Mouse (Mus musculus): ENCODE results near the gene Prrt1. TPM values are rescaled to one million over a fixed set of nuclear protein-coding genes. Genes with fewer than 3 reads are reported as not detected.

The Prrt1 gene
- polyA plus RNA-seq (2012; rRNA removed): 66.0 and 82.7 TPM in 2 replicates

DNA sequence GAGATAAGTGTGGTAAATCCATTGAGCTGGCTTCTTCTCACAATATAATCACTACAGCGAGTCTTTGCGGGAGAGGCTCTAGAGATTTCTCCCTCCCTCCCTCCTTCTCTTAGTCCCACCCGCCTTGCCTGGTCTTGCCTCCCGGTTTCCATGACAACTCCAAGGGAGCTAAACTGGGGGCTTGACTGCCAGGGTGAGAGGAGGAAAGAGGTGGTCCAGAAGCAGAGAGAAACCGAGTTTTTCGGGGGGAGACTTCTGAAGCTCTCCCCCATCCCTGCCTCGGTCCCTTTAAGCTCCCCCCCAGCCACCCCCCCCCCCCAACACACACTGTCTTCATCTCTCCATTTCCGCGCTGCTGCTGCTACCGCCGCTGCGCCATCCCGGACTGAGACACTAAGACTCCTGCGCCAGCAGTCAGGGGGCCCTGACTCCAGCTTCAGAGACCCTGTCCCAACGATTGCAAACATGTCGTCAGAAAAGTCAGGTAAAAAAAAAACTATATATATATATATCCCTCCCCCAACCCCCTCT is at the start of gene Prrt1:
Prrt1 (plus strand) TSS at position 313 of the 531 bp plus-strand sequence.

DNA sequence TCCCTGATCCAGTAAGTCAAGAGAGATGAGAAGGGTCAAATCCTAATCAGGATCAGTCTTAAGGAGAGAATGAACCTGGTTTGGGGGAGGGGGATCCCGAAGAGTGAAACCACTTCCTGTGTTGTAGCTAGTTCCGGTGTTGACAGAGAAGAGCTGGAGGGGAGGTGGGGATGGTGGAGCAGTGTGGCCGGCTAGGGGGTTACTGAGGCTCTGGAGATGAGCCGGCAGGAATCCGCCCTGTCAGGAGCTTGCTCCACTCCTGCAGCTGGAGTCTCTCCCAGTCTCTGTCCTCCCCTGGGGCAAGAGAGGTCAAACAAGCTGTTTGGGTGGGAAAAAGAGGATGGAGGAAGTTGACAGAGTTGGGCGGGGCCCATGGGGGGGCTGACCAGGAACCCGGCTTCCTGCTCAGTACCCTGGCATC is 39.6 kb upstream of the Prrt1 start, which contains the start of gene Gpsm3:
Gpsm3 (plus strand) TSS at position 126 of the 421 bp plus-strand sequence.

DNA sequence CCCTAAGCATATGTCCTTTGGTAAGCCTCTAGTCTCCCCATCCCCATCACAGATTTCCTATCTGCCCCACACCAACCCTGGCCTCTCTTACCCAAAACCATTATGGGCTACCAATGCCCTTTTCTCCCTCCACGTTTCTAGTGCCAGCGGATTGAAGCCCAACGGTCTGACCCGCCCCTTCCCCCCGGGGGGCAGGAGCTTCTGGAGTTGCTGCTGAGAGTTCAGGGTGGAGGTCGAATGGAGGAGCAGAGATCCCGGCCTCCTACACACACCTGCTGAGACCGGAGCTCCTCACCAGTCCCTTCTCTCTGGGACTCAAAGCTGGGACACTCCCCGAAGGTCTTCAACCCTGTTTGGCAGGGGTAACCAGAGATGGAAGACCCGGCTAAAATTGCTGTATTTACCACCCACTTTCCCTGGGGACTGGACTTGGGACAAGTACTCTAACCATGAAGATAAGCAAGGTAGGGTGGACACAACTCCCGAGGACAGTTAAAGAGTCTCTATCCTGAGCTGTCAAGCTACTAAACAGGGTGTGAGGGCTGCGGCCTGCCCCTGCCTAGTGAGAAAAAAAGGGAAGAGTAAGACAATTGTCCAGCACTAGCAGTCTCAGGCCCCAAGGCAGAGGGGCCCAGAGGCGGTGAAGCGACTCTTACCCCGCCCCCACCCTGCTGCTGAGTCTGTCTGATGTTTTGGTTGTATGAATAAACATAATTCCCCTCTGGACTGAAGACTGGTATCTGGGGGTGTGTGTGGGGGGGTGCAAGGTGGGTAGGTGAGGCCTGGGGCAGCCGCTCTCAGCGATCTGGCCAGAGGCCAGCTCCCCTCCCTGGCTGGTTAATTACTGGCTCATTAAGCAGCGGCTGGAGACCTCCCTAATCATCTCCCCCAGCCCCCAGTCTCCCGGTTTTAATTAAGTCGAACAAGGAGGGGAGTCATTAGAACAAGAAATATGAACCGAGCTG is 38.0 kb upstream of the Prrt1 start, which contains the start of gene Pbx2:
Pbx2 (plus strand) TSS at position 238 of the 965 bp plus-strand sequence.

DNA sequence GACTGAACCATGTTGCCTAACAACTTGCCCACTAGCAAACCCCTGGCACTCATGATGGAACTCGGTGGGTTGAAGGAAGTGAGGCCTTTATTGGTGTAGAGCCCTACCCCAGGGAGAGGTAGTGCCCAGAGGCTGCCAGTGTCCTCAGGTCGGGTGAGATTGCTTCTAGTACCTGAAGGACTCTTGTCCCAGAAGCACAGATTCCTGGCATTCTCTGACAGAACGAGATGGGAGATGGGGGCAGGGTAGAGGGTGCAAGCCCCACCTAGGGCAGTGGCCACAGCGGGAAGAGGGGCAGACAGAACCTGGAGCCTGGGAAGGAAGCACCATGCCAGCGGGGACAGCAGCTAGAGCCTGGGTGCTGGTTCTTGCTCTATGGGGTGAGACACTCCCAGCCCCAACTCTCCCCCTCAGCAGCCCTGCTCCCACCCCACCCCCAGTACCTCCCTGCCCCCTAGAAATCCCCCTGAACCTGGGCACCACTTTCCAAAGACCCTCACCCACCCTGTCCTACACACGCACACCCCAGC is 31.7 kb upstream of the Prrt1 start, which contains the start of gene Ager:
Ager (plus strand) TSS at position 297 of the 530 bp plus-strand sequence.

DNA sequence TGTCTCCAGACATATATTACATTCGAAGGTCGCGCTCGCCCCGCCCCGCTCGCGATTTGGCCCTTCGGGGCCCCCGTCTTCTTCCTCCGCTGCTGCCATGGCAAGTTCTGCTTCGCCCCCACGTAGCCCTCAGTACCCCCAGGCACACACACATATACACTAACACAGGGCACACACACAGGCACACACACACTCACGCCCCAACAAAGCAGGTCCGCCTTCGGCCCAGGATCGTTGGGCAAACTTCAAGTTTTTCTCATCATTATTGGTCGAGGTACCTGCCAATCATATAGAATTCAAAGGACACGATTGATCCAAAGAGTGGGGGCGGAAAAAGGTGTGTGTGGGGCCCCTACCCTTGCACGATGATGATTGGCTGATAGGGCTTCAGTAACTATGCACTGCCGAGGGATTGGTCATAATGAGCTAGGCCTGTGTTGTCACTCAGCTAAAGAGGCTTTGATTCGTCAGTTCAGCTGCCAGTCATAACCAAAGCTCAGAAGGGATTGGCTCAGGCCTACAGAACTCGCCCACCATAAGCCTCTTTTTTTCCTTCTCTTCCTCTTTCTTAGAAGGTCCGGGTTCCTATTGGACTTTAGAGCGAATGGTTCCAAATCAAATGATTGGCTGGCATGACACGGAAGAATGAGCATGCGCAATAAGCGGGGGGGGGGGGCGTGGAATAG is 25.8 kb upstream of the Prrt1 start, which contains the start of gene Rnf5:
Rnf5 (minus strand) TSS at position 316 of the 686 bp plus-strand sequence.

DNA sequence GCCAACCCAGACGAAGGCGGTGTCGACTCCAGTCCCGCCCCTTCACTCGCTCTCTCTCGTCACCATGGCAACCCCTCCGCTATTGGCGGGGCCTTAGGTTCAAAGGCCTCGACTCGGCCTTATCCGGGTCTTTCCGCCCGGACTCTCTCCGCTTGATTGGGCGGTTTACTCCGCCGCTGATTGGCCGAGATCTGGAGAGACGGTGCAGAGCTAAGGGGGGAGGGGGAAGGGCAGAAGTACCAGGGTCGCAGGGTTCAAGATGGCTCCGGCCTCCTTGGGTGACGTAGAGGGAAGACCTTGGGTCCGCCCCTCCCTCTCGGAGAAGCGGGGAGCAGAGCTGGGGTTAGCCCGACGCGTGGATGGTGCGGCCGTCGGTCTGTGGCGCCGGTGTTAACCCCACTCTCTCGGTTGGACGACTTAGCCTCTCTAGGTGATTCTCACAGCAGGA is 25.2 kb upstream of the Prrt1 start, which contains the start of gene Agpat1:
Agpat1 (plus strand) TSS at position 202 of the 448 bp plus-strand sequence.

DNA sequence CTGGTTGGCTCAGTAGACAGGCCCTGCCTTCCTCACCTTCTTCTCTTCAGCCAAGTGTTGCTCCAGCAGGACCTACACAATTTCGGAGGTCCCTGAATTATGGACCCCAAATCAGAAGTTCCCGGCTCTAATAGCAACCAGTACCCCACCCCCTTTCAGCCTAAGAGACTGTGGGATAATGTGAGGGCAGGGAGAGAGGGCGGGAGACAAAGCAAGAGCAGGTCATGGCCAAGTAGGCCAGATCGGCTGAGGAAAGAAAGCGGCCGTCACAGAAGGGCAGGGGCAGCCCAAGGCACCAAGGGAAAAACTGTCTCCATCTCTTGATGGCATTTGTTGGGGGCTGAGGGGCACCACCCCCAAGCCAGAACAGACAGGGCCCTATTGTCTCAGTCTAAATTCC is 13.5 kb upstream of the Prrt1 start, which contains the start of gene Egfl8:
Egfl8 (minus strand) TSS at position 101 of the 400 bp plus-strand sequence.

DNA sequence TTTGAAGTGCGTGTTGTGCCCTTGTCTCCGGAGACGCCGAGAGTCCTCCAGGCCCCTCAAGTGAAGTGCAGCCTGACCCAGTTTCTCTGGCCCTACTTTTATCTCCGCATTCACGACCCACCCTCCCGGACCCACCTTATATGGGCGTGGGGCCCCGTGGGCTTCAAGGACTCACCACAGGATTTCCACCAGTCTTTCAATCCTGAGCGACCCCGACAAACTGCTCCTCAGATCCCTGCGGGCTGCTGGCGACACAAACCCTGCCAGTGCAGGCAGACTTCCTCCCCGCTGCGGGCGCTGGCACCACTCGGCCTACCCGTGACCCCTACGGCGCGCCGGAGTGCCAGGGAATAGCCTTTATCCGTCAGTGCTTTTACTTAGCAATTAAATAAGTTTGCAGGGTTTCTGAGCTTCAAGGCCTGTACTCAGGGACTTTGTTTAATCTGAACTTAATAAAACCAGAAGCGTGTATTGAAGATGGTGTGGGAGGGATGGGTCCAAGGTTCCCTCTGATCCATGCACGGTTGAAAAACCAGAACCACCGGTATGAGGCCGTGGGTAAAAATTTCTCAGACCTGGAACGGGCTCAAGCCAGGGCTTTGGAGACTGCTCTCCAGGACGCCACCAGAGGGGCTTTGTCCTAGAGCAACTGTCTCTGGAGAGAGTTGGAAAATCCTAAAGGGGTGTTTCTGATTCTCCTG is 1.2 kb upstream of the Prrt1 start, which contains the start of gene Ppt2:
Ppt2 (minus strand) TSS at position 568 of the 701 bp plus-strand sequence.

DNA sequence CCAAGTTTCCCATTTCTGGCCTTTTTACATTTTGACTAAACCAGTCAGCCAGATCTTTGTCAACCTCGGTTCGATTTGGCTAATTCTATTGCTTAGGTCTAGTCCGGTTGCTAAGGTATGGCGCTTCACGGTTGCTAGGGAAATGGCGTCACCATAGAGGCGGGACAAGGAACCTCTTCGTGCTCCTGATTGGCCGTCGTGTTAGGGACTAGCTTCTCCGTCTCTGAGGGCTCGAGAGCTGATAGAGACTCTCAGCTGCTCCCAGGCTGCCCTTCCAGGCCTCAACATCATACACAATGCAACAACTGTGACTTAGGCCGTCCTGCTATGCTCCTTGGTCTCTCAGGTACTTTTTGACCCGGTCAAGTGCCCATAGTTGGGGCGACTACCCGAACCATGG is 15.3 kb downstream of the Prrt1 start, which contains the start of gene Fkbpl:
Fkbpl (plus strand) TSS at position 157 of the 400 bp plus-strand sequence.

DNA sequence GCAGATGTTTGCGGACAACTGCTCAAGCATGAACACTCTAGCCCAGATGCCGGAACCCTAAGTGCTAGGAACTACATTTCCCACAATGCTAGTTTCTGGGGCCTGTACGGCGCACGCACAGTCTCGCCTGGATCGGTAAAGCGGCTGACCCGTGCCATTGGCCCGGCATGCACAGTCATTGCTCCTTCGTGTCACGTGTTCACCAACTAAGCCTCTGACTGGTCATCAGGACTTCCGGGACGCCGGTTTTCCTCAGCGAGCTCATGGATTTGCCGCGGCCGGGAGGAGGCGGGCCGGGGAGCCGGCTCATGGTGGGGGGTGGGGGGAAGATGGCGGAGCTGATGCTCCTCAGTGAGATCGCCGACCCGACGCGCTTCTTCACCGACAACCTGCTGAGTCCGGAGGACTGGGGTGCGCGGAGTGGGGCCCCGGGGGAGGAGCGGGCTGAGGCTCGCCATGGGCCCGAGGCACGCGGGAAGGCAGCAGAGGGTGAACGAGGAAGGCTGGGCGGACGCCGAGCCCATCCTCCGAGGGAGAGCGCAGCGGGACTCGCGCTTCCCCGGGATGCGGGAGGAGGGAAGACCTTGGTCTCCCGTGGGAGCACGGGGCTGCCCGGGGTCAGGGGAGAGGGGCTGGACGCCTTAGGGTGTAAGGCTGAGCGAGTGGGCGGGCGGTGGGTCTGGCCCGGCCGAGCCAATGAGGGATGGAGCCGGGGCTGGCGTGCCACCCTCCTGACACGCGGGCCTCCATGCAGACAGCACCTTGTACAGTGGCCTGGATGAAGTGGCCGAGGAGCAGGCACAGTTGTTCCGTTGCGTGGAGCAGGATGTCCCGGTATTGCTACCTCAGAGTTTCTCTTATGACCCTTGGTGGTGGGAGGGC is 17.8 kb downstream of the Prrt1 start, which contains the start of gene Atf6b:
Atf6b (plus strand) TSS at position 241 of the 882 bp plus-strand sequence.

DNA sequence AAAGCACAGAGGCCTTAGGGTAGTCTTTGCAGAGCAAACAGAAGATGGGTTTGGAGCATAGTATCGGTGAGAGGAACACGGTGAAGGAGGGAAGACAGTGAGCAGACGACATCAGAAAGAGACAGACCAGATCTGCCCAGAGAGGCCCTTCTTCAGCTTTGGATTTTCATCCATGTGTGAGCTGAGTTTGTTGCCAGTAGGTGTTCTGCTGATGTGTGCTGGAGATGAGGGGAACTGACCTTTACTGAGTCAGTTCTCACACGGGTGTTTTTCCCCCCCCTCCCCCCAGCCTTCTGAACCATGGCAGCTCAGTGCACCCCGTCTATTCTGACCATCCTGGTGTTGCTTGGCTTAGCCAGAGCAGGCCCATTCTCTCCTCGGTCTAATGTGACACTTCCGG is 40.9 kb downstream of the Prrt1 start, which contains the start of gene Tnxb:
Tnxb (plus strand) TSS at position 301 of the 400 bp plus-strand sequence.

Other genes starting within 250 kb of the Prrt1 start
- 7.7 and 11.5 TPM in 2 replicates for gene BC051142, start 230.7 kb upstream of the Prrt1 start, polyA plus RNA-seq (2012; rRNA removed)
- gene Btnl4, start 152.2 kb upstream of the Prrt1 start, polyA plus RNA-seq (2012; rRNA removed): not detected in 2 replicates
- gene Btnl6, start 112.2 kb upstream of the Prrt1 start, polyA plus RNA-seq (2012; rRNA removed): not detected in 2 replicates
- gene Notch4, start 65.3 kb upstream of the Prrt1 start, polyA plus RNA-seq (2012; rRNA removed): 6.4 and 8.1 TPM in 2 replicates
- gene Gpsm3, start 39.7 kb upstream of the Prrt1 start, polyA plus RNA-seq (2012; rRNA removed): 1.9 and 2.2 TPM in 2 replicates
- gene Pbx2, start 38.3 kb upstream of the Prrt1 start, polyA plus RNA-seq (2012; rRNA removed): 66.5 and 66.7 TPM in 2 replicates
- gene Ager, start 31.7 kb upstream of the Prrt1 start, polyA plus RNA-seq (2012; rRNA removed): 3.8 and 4.2 TPM in 2 replicates
- gene Rnf5, start 25.8 kb upstream of the Prrt1 start, polyA plus RNA-seq (2012; rRNA removed): 199 and 200 TPM in 2 replicates
- gene Agpat1, start 25.3 kb upstream of the Prrt1 start, polyA plus RNA-seq (2012; rRNA removed): 209 and 219 TPM in 2 replicates
- gene Egfl8, start 13.6 kb upstream of the Prrt1 start, polyA plus RNA-seq (2012; rRNA removed): 5.5 and 12.4 TPM in 2 replicates
- gene Ppt2, start 1.0 kb upstream of the Prrt1 start, polyA plus RNA-seq (2012; rRNA removed): 22.4 and 24.5 TPM in 2 replicates
- gene Fkbpl, start 15.2 kb downstream of the Prrt1 start, polyA plus RNA-seq (2012; rRNA removed): 5.0 and 5.4 TPM in 2 replicates
- 95.0 and 101 TPM in 2 replicates for gene Atf6b, start 17.6 kb downstream of the Prrt1 start, polyA plus RNA-seq (2012; rRNA removed)
- 1.2 and 1.4 TPM in 2 replicates for gene Tnxb, start 41.0 kb downstream of the Prrt1 start, polyA plus RNA-seq (2012; rRNA removed)
- 0.63 and 1.0 TPM in 2 replicates for gene C4b, start 114.3 kb downstream of the Prrt1 start, polyA plus RNA-seq (2012; rRNA removed)
- gene Cyp21a1, start 175.0 kb downstream of the Prrt1 start, polyA plus RNA-seq (2012; rRNA removed): 0.08 TPM in 1 of 2 replicates, not detected in the other
- gene Stk19, start 207.4 kb downstream of the Prrt1 start, polyA plus RNA-seq (2012; rRNA removed): 75.7 and 76.3 TPM in 2 replicates
- gene Dxo, start 207.5 kb downstream of the Prrt1 start, polyA plus RNA-seq (2012; rRNA removed): 61.1 and 67.6 TPM in 2 replicates
- gene Skiv2l, start 220.7 kb downstream of the Prrt1 start, polyA plus RNA-seq (2012; rRNA removed): 89.7 and 90.9 TPM in 2 replicates
- gene Nelfe, start 220.9 kb downstream of the Prrt1 start, polyA plus RNA-seq (2012; rRNA removed): 50.7 and 54.7 TPM in 2 replicates
- gene Cfb, start 233.0 kb downstream of the Prrt1 start, polyA plus RNA-seq (2012; rRNA removed): 0.29 and 2.0 TPM in 2 replicates
- gene Zbtb12, start 249.9 kb downstream of the Prrt1 start, polyA plus RNA-seq (2012; rRNA removed): 73.3 and 74.1 TPM in 2 replicates

Measured in central nervous system, embryonic 18 days (tissue).